Mouse (Mus musculus): ENCODE data around the gene Il17d. TPM values are rescaled to one million over a fixed set of nuclear protein-coding genes. Genes with fewer than 3 reads are reported as not detected.
A peak's percentile ranks its signal among the peaks of the same experiment; 100 is the strongest.

The Il17d gene
- total RNA-seq, 2 experiments from 2014 or later: 0.64 to 1.4 TPM

- intact Hi-C loops (cut with DNase I): no loop called here
- no peak overlapping the region for H3K27ac ChIP-seq
- H3K4me3 ChIP-seq: no peak overlapping the region
Observed at GRCm38 (mm10) chr14:57542231-57542630, 17.7 kb downstream of the Il17d start.

GRCm38 (mm10) chr14:57543420-57544039 lies 19.0 kb downstream of the Il17d start:
- intact Hi-C loops (cut with DNase I): no loop called here
- no peak for TF ChIP-seq CTCF (IDR thresholded peaks at IDR 0.05)
- Histone ChIP-seq H3K27ac (no peak overlapping the region), H3K4me3 (no peak overlapping the region)
- no peak for DNase-seq

More at GRCm38 (mm10) chr14:57542231-57542630, 17.7 kb downstream of the Il17d start:
- no peak for DNase-seq
- TF ChIP-seq CTCF (IDR thresholded peaks at IDR 0.05): no peak

- no peak overlapping the region for H3K27ac ChIP-seq
- no peak for DNase-seq
- H3K4me3 ChIP-seq: no peak overlapping the region
- intact Hi-C loops (cut with DNase I): no loop called here
- TF ChIP-seq CTCF (IDR thresholded peaks at IDR 0.05): no peak
Observed at GRCm38 (mm10) chr14:57545526-57545925, 20.9 kb downstream of the Il17d start.

- peak overlapping the region; percentile 80 for H3K27ac ChIP-seq
- intact Hi-C loops (cut with DNase I): no loop called here
Observed at GRCm38 (mm10) chr14:57546131-57546530, 21.6 kb downstream of the Il17d start.

GRCm38 (mm10) chr14:57546557-57547021 lies 22.0 kb downstream of the Il17d start:
- H3K4me3 ChIP-seq: peak overlapping the region; percentile 31
- no peak for TF ChIP-seq CTCF (IDR thresholded peaks at IDR 0.05)
- peak overlapping the region; percentile 80 for H3K27ac ChIP-seq
- peak; percentile 44 for DNase-seq
- intact Hi-C loops (cut with DNase I): no loop called here

More at GRCm38 (mm10) chr14:57546131-57546530, 21.6 kb downstream of the Il17d start:
- no peak for TF ChIP-seq CTCF (IDR thresholded peaks at IDR 0.05)
- no peak overlapping the region for H3K4me3 ChIP-seq
- no peak for DNase-seq

GRCm38 (mm10) chr14:57547062-57547461 lies 22.5 kb downstream of the Il17d start:
- Histone ChIP-seq H3K27ac (peak overlapping the region; percentile 80), H3K4me3 (peak overlapping the region; percentile 31; the same call in 1 of the 2 replicates)
- intact Hi-C loops (cut with DNase I): no loop called here
- no peak for TF ChIP-seq CTCF (IDR thresholded peaks at IDR 0.05)
- no peak for DNase-seq

- Histone ChIP-seq H3K4me3 (no peak overlapping the region), H3K27ac (no peak overlapping the region)
- no peak for TF ChIP-seq CTCF (IDR thresholded peaks at IDR 0.05)
- DNase-seq: no peak
- intact Hi-C loops (cut with DNase I): no loop called here
Observed at GRCm38 (mm10) chr14:57552945-57553344, 28.4 kb downstream of the Il17d start.

- no peak for TF ChIP-seq CTCF (IDR thresholded peaks at IDR 0.05)
- no peak for DNase-seq
- intact Hi-C loops (cut with DNase I): no loop called here
- H3K4me3 ChIP-seq: no peak overlapping the region
- no peak overlapping the region for H3K27ac ChIP-seq
Observed at GRCm38 (mm10) chr14:57554434-57554833, 29.9 kb downstream of the Il17d start.

- peak; percentile 48 for DNase-seq
- no peak overlapping the region for H3K4me3 ChIP-seq
- intact Hi-C loops (cut with DNase I): no loop called here
- peak overlapping the region; percentile 65 for H3K27ac ChIP-seq
- TF ChIP-seq CTCF (IDR thresholded peaks at IDR 0.05): no peak
Observed at GRCm38 (mm10) chr14:57555471-57556070, 31.0 kb downstream of the Il17d start.

- no peak overlapping the region for H3K4me3 ChIP-seq
- DNase-seq: no peak
- no peak for TF ChIP-seq CTCF (IDR thresholded peaks at IDR 0.05)
- H3K27ac ChIP-seq: no peak overlapping the region
- intact Hi-C loops (cut with DNase I): no loop called here
Observed at GRCm38 (mm10) chr14:57556922-57557321, 32.3 kb downstream of the Il17d start.

- no peak for DNase-seq
- no peak overlapping the region for H3K4me3 ChIP-seq
- intact Hi-C loops (cut with DNase I): no loop called here
- no peak for TF ChIP-seq CTCF (IDR thresholded peaks at IDR 0.05)
- H3K27ac ChIP-seq: no peak overlapping the region
Observed at GRCm38 (mm10) chr14:57565626-57566025, 41.0 kb downstream of the Il17d start.

- intact Hi-C loops (cut with DNase I): loop anchor here (5.0 kb wide), 1 partner anchor 36 kb away; no protein-coding TSS in a partner anchor
- peak; percentile 98 for DNase-seq
- H3K27ac ChIP-seq: peak within 1 kb of the TSS; percentile 90
- TF ChIP-seq CTCF (IDR thresholded peaks at IDR 0.05): no peak
- peak within 1 kb of the TSS; percentile 93 for H3K4me3 ChIP-seq
Observed at GRCm38 (mm10) chr14:57571155-57572133, 46.9 kb downstream of the Il17d start, which contains the start of gene Eef1akmt1. TSS of gene Eef1akmt1 (minus strand) at chr14:57571612.

Data from gastrocnemius, adult 2 months (tissue).